Mouse (Mus musculus) hindbrain, postnatal 0 days (tissue): ENCODE results near the gene Cbl. TPM values are rescaled to one million over a fixed set of nuclear protein-coding genes. Genes with fewer than 3 reads are reported as not detected.

Experiments used
- ATAC-seq: fragments of 200-750 bp; cut with Nextera tagmentation; 2 replicates; pipeline ENCODE4 v1.8.0; 2017; ENCODE audit warnings: mild to moderate bottlenecking, moderate TSS enrichment, moderate library complexity
- DNase-seq: peaks from one replicate; pipeline ENCODE4 v3.0.0-alpha.2; 2015; ENCODE audit warnings: low spot score
- H3K27ac ChIP-seq: fragments of 300-500 bp; sonication (generic); 2 replicates; pipeline ENCODE4 v1.5.1; 2014; ENCODE audit warnings: mild to moderate bottlenecking
- H3K27me3 ChIP-seq: fragments of 300-500 bp; sonication (generic); 2 replicates; pipeline ENCODE4 v1.6.1; 2014; ENCODE audit warnings: low read length, mixed read lengths; ENCODE audit not compliant: insufficient read depth
- H3K36me3 ChIP-seq: fragments of 300-500 bp; sonication (generic); 2 replicates; pipeline ENCODE4 v1.6.1; 2014; ENCODE audit warnings: low read length, mixed read lengths; ENCODE audit not compliant: insufficient read depth
- H3K4me1 ChIP-seq: fragments of 300-500 bp; sonication (generic); 2 replicates; pipeline ENCODE4 v1.6.1; 2014; ENCODE audit warnings: antibody characterized with exemption, low read length, mixed read lengths; ENCODE audit not compliant: insufficient read depth
- H3K4me2 ChIP-seq: fragments of 300-500 bp; sonication (generic); 2 replicates; pipeline ENCODE4 v1.6.1; 2014; ENCODE audit warnings: low read depth, mild to moderate bottlenecking, low read length, moderate library complexity, mixed read lengths
- H3K4me3 ChIP-seq: fragments of 300-500 bp; sonication (generic); 2 replicates; pipeline ENCODE4 v1.5.1; 2014; ENCODE audit warnings: low read length
- H3K9ac ChIP-seq: fragments of 300-500 bp; sonication (generic); replicated peaks from 2 replicates; pipeline ENCODE4 v1.6.1; 2014; ENCODE audit warnings: mild to moderate bottlenecking, low read length, moderate library complexity, mixed read lengths
- H3K9me3 ChIP-seq: fragments of 300-500 bp; sonication (generic); 2 replicates; pipeline ENCODE4 v1.6.1; 2016; ENCODE audit warnings: low read length, mixed read lengths
- CTCF ChIP-seq: IDR thresholded peaks from 2 replicates; pipeline ENCODE4 v1.5.1; 2016; ENCODE audit warnings: antibody characterized with exemption, control low read depth, low read depth
- WGBS: fragments of 180-500 bp; shearing (Covaris S2); extraction: QIAGEN DNeasy Blood & Tissue Kit; methylation state at CpG from one replicate; pipeline ENCODE4 v1.1.7; 2014; 5-methylcytosine and 5-hydroxymethylcytosine counted together
- polyA plus RNA-seq: library from polyadenylated mRNA; unstranded; fragments of >200 nt; fragmentation: Nextera tagmentation; extraction: Ambion mirVana; gene quantifications from 2 replicates; pipeline ENCODE4 v1.2.1, GENCODE M21; 2015
- total RNA-seq: library from RNA; depleted of rRNA; stranded (reverse); fragments of >200 nt; gene quantifications from 2 replicates; pipeline ENCODE4 v1.2.3, GENCODE M21; 2014

Cbl gene
- total and polyA plus RNA-seq, 2 experiments from 2014 or later, result 13.2 to 24.2 TPM

- no peaks in the 10 kb centered on the region for H3K36me3 ChIP-seq
- H3K27me3 ChIP-seq, result no peaks in the 10 kb centered on the region
- peak overlapping the region; percentile 44; the same call in 1 of the 2 replicates for H3K4me2 ChIP-seq
- peaks cover 39% of the 10 kb centered on the region for H3K4me1 ChIP-seq
- no peak for ATAC-seq
- no peak overlapping the region for H3K9ac ChIP-seq
- no peak overlapping the region for H3K4me3 ChIP-seq
- no peak for TF ChIP-seq CTCF
- H3K9me3 ChIP-seq, result no peaks in the 10 kb centered on the region
- 64% methylated on average over 4 of the region's 4 CpGs for WGBS
- peak overlapping the region; percentile 78 for H3K27ac ChIP-seq
- no peak for DNase-seq
Observed at GRCm38 (mm10) chr9:44106596-44106995, 127.3 kb downstream of the Cbl start.

- no peak overlapping the region for H3K9ac ChIP-seq
- no peak for TF ChIP-seq CTCF
- whole genome bisulfite sequencing, result 56% methylated on average over 7 of the region's 7 CpGs
- DNase-seq, result no peak
- no peak for ATAC-seq
- H3K27ac ChIP-seq, result peak overlapping the region; percentile 78
- peaks cover 39% of the 10 kb centered on the region for H3K4me1 ChIP-seq
- H3K9me3 ChIP-seq, result no peaks in the 10 kb centered on the region
- no peaks in the 10 kb centered on the region for H3K27me3 ChIP-seq
- H3K36me3 ChIP-seq, result no peaks in the 10 kb centered on the region
- no peak overlapping the region for H3K4me3 ChIP-seq
- no peak overlapping the region for H3K4me2 ChIP-seq
Observed at GRCm38 (mm10) chr9:44106182-44106581, 127.7 kb downstream of the Cbl start.

GRCm38 (mm10) chr9:44105781-44106180 is 128.1 kb downstream of the Cbl start:
- Histone ChIP-seq H3K4me1 (peaks cover 39% of the 10 kb centered on the region), H3K27me3 (no peaks in the 10 kb centered on the region), H3K27ac (no peak overlapping the region), H3K4me3 (no peak overlapping the region), H3K9ac (no peak overlapping the region), H3K36me3 (no peaks in the 10 kb centered on the region), H3K4me2 (no peak overlapping the region), H3K9me3 (no peaks in the 10 kb centered on the region)
- no peak for TF ChIP-seq CTCF
- ATAC-seq (no peak), DNase-seq (no peak)
- 86% methylated on average over 10 of the region's 10 CpGs for WGBS

- no peak overlapping the region for H3K27ac ChIP-seq
- DNase-seq (no peak), ATAC-seq (no peak)
- WGBS, result 94% methylated on average over 7 of the region's 7 CpGs
- no peaks in the 10 kb centered on the region for H3K36me3 ChIP-seq
- no peak overlapping the region for H3K4me2 ChIP-seq
- H3K4me1 ChIP-seq, result peaks cover 34% of the 10 kb centered on the region
- H3K27me3 ChIP-seq, result no peaks in the 10 kb centered on the region
- H3K4me3 ChIP-seq, result no peak overlapping the region
- H3K9me3 ChIP-seq, result no peaks in the 10 kb centered on the region
- no peak overlapping the region for H3K9ac ChIP-seq
- no peak for TF ChIP-seq CTCF
Observed at GRCm38 (mm10) chr9:44104881-44105280, 129.0 kb downstream of the Cbl start.

GRCm38 (mm10) chr9:44101490-44101889 is 132.4 kb downstream of the Cbl start, which contains the start of gene Mfrp:
Mfrp (plus strand) TSS chr9:44101729.
- WGBS, result 66% methylated on average over 9 of the region's 9 CpGs

GRCm38 (mm10) chr9:44096536-44096935 is 137.3 kb downstream of the Cbl start:
- peak overlapping the region; percentile 61 for H3K27ac ChIP-seq
- H3K4me3 ChIP-seq, result no peak overlapping the region
- WGBS, result 13% methylated on average over 9 of the region's 9 CpGs
- no peaks in the 10 kb centered on the region for H3K9me3 ChIP-seq
- peak; percentile 70 for DNase-seq
- no peak overlapping the region for H3K4me2 ChIP-seq
- no peaks in the 10 kb centered on the region for H3K27me3 ChIP-seq
- ATAC-seq, result peak; percentile 71
- H3K36me3 ChIP-seq, result no peaks in the 10 kb centered on the region; the same call in 1 of the 2 replicates
- no peaks in the 10 kb centered on the region; the same call in 1 of the 2 replicates for H3K4me1 ChIP-seq
- no peak overlapping the region for H3K9ac ChIP-seq
- TF ChIP-seq CTCF, result 0 out of 2 replicates have a peak, but pooled peaks have one; percentile 9

More at GRCm38 (mm10) chr9:44101490-44101889, 132.4 kb downstream of the Cbl start, which contains the start of gene Mfrp:
- no peaks in the 10 kb centered on the region for H3K27me3 ChIP-seq
- H3K4me3 ChIP-seq, result no peak within 1 kb of the TSS
- H3K4me1 ChIP-seq, result peaks cover 7% of the 10 kb centered on the region
- no peak for TF ChIP-seq CTCF
- H3K27ac ChIP-seq, result no peak within 1 kb of the TSS
- DNase-seq (no peak), ATAC-seq (no peak)
- no peak within 1 kb of the TSS for H3K4me2 ChIP-seq
- H3K9ac ChIP-seq, result no peak within 1 kb of the TSS
- H3K36me3 ChIP-seq, result no peaks in the 10 kb centered on the region
- no peaks in the 10 kb centered on the region for H3K9me3 ChIP-seq

GRCm38 (mm10) chr9:44095781-44096180 is 138.1 kb downstream of the Cbl start:
- TF ChIP-seq CTCF, result no peak
- Histone ChIP-seq H3K9me3 (no peaks in the 10 kb centered on the region), H3K4me1 (no peaks in the 10 kb centered on the region; the same call in 1 of the 2 replicates), H3K9ac (no peak overlapping the region), H3K4me2 (no peak overlapping the region), H3K4me3 (no peak overlapping the region), H3K27ac (0 out of 2 replicates have a peak overlapping the region, but pooled peaks have one; percentile 61), H3K36me3 (no peaks in the 10 kb centered on the region; the same call in 1 of the 2 replicates), H3K27me3 (no peaks in the 10 kb centered on the region)
- no peak for ATAC-seq
- 87% methylated on average over 9 of the region's 9 CpGs for WGBS
- DNase-seq, result no peak
